In the genomic region with DNA sequence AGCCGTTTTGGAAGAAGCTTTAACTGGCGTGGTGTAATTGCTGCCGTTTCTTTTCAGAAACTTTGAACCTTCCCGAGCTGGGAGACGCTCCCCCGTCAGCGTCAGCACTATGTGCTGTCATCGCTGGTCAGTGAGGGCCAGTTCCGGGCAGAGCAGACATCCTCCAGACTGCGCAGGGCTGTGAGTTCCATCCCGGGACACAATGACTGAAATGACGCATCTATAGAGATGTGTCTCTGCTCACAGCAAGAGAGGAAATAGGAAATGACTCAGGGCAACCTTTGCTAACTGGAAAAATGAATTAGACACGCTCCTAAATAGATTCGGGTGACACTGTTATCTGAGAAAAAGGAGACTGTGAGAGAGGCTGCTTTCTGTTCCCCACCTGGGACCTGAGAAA, we compare ENCODE assay signal across 9 mouse cellular contexts.
DNase-seq lines count a peak whose midpoint lies in the region; ATAC-seq lines count a peak whose summit lies in the region.
"Had no signal": no experiment of that assay in that cellular context is flagged by ENCODE, and none has a peak within 500 bp of the region (broad histone marks: within the 10 kb centered on the region; RNA-seq: fewer than 3 reads in every experiment).

No protein-coding gene starts in this region.

- no peaks in the 10 kb centered on the region for H3K4me1 ChIP-seq in liver, embryonic 11.5 days (replicated peaks; ENCODE audit: control insufficient read depth, insufficient read depth, low read length)
- H3K4me1 ChIP-seq in hindbrain, embryonic 13.5 days (replicated peaks): peaks cover 4% of the 10 kb centered on the region
- H3K4me1 ChIP-seq in midbrain, embryonic 15.5 days: no peaks in the 10 kb centered on the region

- no peak overlapping the region for H3K9ac ChIP-seq in liver, embryonic 11.5 days (ENCODE audit: low read depth, low read length)
- H3K9ac ChIP-seq in hindbrain, embryonic 13.5 days: no peak overlapping the region
- no peak overlapping the region for H3K9ac ChIP-seq in midbrain, embryonic 15.5 days

- no peak; the same call in 1 of the 2 replicates for ATAC-seq in liver, embryonic 11.5 days (replicated peaks; ENCODE audit: low FRiP score)
- peak; percentile 49; the same call in 1 of the 2 replicates for ATAC-seq in hindbrain, embryonic 13.5 days (ENCODE audit: low FRiP score)
- peak; percentile 58; the same call in 1 of the 2 replicates for ATAC-seq in midbrain, embryonic 15.5 days (replicated peaks)
- ATAC-seq in megakaryocyte progenitor cell, adult 5-6 weeks (replicated peaks; ENCODE audit: poor library complexity): no peak

- no peaks in the 10 kb centered on the region for H3K9me3 ChIP-seq in liver, embryonic 11.5 days (ENCODE audit: control insufficient read depth, low read length)
- no peaks in the 10 kb centered on the region for H3K9me3 ChIP-seq in hindbrain, embryonic 13.5 days
- no peaks in the 10 kb centered on the region for H3K9me3 ChIP-seq in midbrain, embryonic 15.5 days

- H3K4me2 ChIP-seq in liver, embryonic 11.5 days: no peak overlapping the region
- peak overlapping the region; percentile 34 for H3K4me2 ChIP-seq in hindbrain, embryonic 13.5 days
- peak overlapping the region; percentile 25; the same call in 1 of the 2 replicates for H3K4me2 ChIP-seq in midbrain, embryonic 15.5 days

- WGBS in liver, embryonic 11.5 days: 55% methylated on average over 14 of the region's 14 CpGs
- WGBS in hindbrain, embryonic 13.5 days: 41% methylated on average over 14 of the region's 14 CpGs
- 51% methylated on average over 14 of the region's 14 CpGs for WGBS in midbrain, embryonic 15.5 days

- DNase-seq in liver: peak; percentile 4
- DNase-seq in liver, embryonic 11.5 days (ENCODE audit: low spot score): no peak
- peak; percentile 23 for DNase-seq in embryo, embryonic 10.5 days (ENCODE audit: low spot score)
- DNase-seq in thymus, adult 18-20 months: no peak
- no peak for DNase-seq in ovary, adult 18-20 months (ENCODE audit: low spot score)

- no peak overlapping the region for H3K4me3 ChIP-seq in liver, embryonic 11.5 days (ENCODE audit: low read depth, low read length)
- H3K4me3 ChIP-seq in hindbrain, embryonic 13.5 days: no peak overlapping the region
- H3K4me3 ChIP-seq in midbrain, embryonic 15.5 days: no peak overlapping the region

- no peak overlapping the region for H3K27ac ChIP-seq in liver, embryonic 11.5 days (ENCODE audit: low read depth, low read length)
- no peak overlapping the region for H3K27ac ChIP-seq in hindbrain, embryonic 13.5 days
- no peak overlapping the region for H3K27ac ChIP-seq in midbrain, embryonic 15.5 days
- H3K27ac ChIP-seq: macrophage had no signal

- H3K36me3 ChIP-seq in liver, embryonic 11.5 days (ENCODE audit: control insufficient read depth, insufficient read depth, low read length): no peaks in the 10 kb centered on the region
- H3K36me3 ChIP-seq in hindbrain, embryonic 13.5 days: no peaks in the 10 kb centered on the region
- no peaks in the 10 kb centered on the region for H3K36me3 ChIP-seq in midbrain, embryonic 15.5 days (replicated peaks)

- H3K27me3 ChIP-seq in liver, embryonic 11.5 days (replicated peaks; ENCODE audit: control insufficient read depth, insufficient read depth, low read length): no peaks in the 10 kb centered on the region
- H3K27me3 ChIP-seq in hindbrain, embryonic 13.5 days: no peaks in the 10 kb centered on the region
- no peaks in the 10 kb centered on the region for H3K27me3 ChIP-seq in midbrain, embryonic 15.5 days (replicated peaks)

Comparison
In these comparisons a context has a peak if more than half of its experiments do, and no peak if none do; other contexts are left out.
1. DNase-seq: peak in liver (single experiment) and embryo, embryonic 10.5 days (single experiment); none in liver, embryonic 11.5 days (single experiment), thymus, adult 18-20 months (0 of 2) and ovary, adult 18-20 months (single experiment).
2. ATAC-seq: peak in hindbrain, embryonic 13.5 days (single experiment) and midbrain, embryonic 15.5 days (single experiment); none in liver, embryonic 11.5 days (single experiment) and megakaryocyte progenitor cell, adult 5-6 weeks (single experiment).